In genomic region chr2:51290659-51291260, GRCm38 (mm10) we compare ENCODE assay signal across 17 mouse cellular contexts.
DNase-seq lines count a peak whose midpoint lies in the region; ATAC-seq and TF ChIP-seq lines count a peak whose summit lies in the region.
"Had no signal": no experiment of that assay in that cellular context is flagged by ENCODE, and none has a peak within 500 bp of the region (broad histone marks: within the 10 kb centered on the region; RNA-seq: fewer than 3 reads in every experiment).

No protein-coding gene starts in this region.

- no peak overlapping the region for H3K9ac ChIP-seq in hindbrain, embryonic 14.5 days
- H3K9ac ChIP-seq in hindbrain, embryonic 16.5 days (ENCODE audit: low read depth, low read length): no peak overlapping the region
- H3K9ac ChIP-seq in embryonic facial prominence, embryonic 13.5 days: no peak overlapping the region
- H3K9ac ChIP-seq in forebrain, postnatal 0 days: no peak overlapping the region
- H3K9ac ChIP-seq in stomach, postnatal 0 days (ENCODE audit: low read length): no peak overlapping the region
- H3K9ac ChIP-seq: limb, embryonic 13.5 days; lung, embryonic 15.5 days had no signal

- WGBS in hindbrain, embryonic 14.5 days: 40% methylated on average over 5 of the region's 5 CpGs
- WGBS in hindbrain, embryonic 16.5 days: 50% methylated on average over 5 of the region's 5 CpGs
- WGBS in embryonic facial prominence, embryonic 13.5 days: 45% methylated on average over 5 of the region's 5 CpGs
- 34% methylated on average over 5 of the region's 5 CpGs for WGBS in forebrain, postnatal 0 days
- 43% methylated on average over 5 of the region's 5 CpGs for WGBS in stomach, postnatal 0 days

- no peak overlapping the region for H3K27ac ChIP-seq in hindbrain, embryonic 14.5 days
- H3K27ac ChIP-seq in hindbrain, embryonic 16.5 days (ENCODE audit: low read depth, low read length): no peak overlapping the region
- peak overlapping the region; percentile 19; the same call in 1 of the 2 replicates for H3K27ac ChIP-seq in embryonic facial prominence, embryonic 13.5 days
- H3K27ac ChIP-seq in forebrain, postnatal 0 days (ENCODE audit: low read depth, low read length): no peak overlapping the region
- H3K27ac ChIP-seq in stomach, postnatal 0 days (replicated peaks): no peak overlapping the region
- H3K27ac ChIP-seq: left cerebral cortex, adult 2 months; limb, embryonic 13.5 days; lung, embryonic 15.5 days had no signal

- H3K9me3 ChIP-seq in hindbrain, embryonic 14.5 days (ENCODE audit: control insufficient read depth, low read length): no peaks in the 10 kb centered on the region
- H3K9me3 ChIP-seq in hindbrain, embryonic 16.5 days (ENCODE audit: control insufficient read depth, low read length): no peaks in the 10 kb centered on the region
- no peaks in the 10 kb centered on the region for H3K9me3 ChIP-seq in embryonic facial prominence, embryonic 13.5 days
- H3K9me3 ChIP-seq in forebrain, postnatal 0 days (ENCODE audit: low read length): no peaks in the 10 kb centered on the region
- H3K9me3 ChIP-seq in stomach, postnatal 0 days (ENCODE audit: control insufficient read depth, low read length): no peaks in the 10 kb centered on the region
- H3K9me3 ChIP-seq: limb, embryonic 13.5 days; lung, embryonic 15.5 days; megakaryocyte, embryonic 14.5 days had no signal

- H3K27me3 ChIP-seq in hindbrain, embryonic 14.5 days (ENCODE audit: control insufficient read depth, insufficient read depth, low read length): no peaks in the 10 kb centered on the region
- no peaks in the 10 kb centered on the region for H3K27me3 ChIP-seq in hindbrain, embryonic 16.5 days (replicated peaks; ENCODE audit: control insufficient read depth, insufficient read depth, low read length)
- H3K27me3 ChIP-seq in embryonic facial prominence, embryonic 13.5 days: no peaks in the 10 kb centered on the region
- H3K27me3 ChIP-seq in forebrain, postnatal 0 days (ENCODE audit: insufficient read depth, low read length): no peaks in the 10 kb centered on the region
- no peaks in the 10 kb centered on the region for H3K27me3 ChIP-seq in stomach, postnatal 0 days (ENCODE audit: control insufficient read depth, insufficient read depth, low read length)
- H3K27me3 ChIP-seq: limb, embryonic 13.5 days; lung, embryonic 15.5 days had no signal

- H3K36me3 ChIP-seq in hindbrain, embryonic 14.5 days (replicated peaks; ENCODE audit: control insufficient read depth, insufficient read depth): no peaks in the 10 kb centered on the region
- H3K36me3 ChIP-seq in hindbrain, embryonic 16.5 days (ENCODE audit: control insufficient read depth, insufficient read depth, low read length): no peaks in the 10 kb centered on the region
- no peaks in the 10 kb centered on the region for H3K36me3 ChIP-seq in embryonic facial prominence, embryonic 13.5 days
- H3K36me3 ChIP-seq in forebrain, postnatal 0 days (ENCODE audit: insufficient read depth): no peaks in the 10 kb centered on the region
- H3K36me3 ChIP-seq in stomach, postnatal 0 days (ENCODE audit: control insufficient read depth, insufficient read depth, low read length): no peaks in the 10 kb centered on the region
- H3K36me3 ChIP-seq: limb, embryonic 13.5 days; lung, embryonic 15.5 days had no signal

- TF ChIP-seq CTCF in forebrain, postnatal 0 days (IDR thresholded peaks at IDR 0.05; ENCODE audit: low read depth): no peak
- no peak for TF ChIP-seq CTCF in stomach, postnatal 0 days (IDR thresholded peaks at IDR 0.05; ENCODE audit: low read depth)

- no peak overlapping the region for H3K4me3 ChIP-seq in hindbrain, embryonic 14.5 days (replicated peaks; ENCODE audit: low read length)
- H3K4me3 ChIP-seq in hindbrain, embryonic 16.5 days (ENCODE audit: low read length): no peak overlapping the region
- H3K4me3 ChIP-seq in embryonic facial prominence, embryonic 13.5 days: no peak overlapping the region
- H3K4me3 ChIP-seq in forebrain, postnatal 0 days (ENCODE audit: low read depth, low read length): no peak overlapping the region
- no peak overlapping the region for H3K4me3 ChIP-seq in stomach, postnatal 0 days (ENCODE audit: low read depth, low read length)
- H3K4me3 ChIP-seq: left cerebral cortex, adult 2 months; limb, embryonic 13.5 days; lung, embryonic 15.5 days; megakaryocyte, embryonic 14.5 days had no signal

- ATAC-seq in hindbrain, embryonic 14.5 days (ENCODE audit: low FRiP score): peak; percentile 48; the same call in 1 of the 2 replicates
- ATAC-seq in hindbrain, embryonic 16.5 days: no peak
- ATAC-seq in embryonic facial prominence, embryonic 13.5 days (ENCODE audit: insufficient number of reproducible peaks, insufficient read depth, low FRiP score, low TSS enrichment, low read depth): no peak
- ATAC-seq in forebrain, postnatal 0 days: peak; percentile 50; the same call in 1 of the 2 replicates
- ATAC-seq in stomach, postnatal 0 days (ENCODE audit: low FRiP score, low TSS enrichment): no peak

- DNase-seq in hindbrain, embryonic 14.5 days (ENCODE audit: low spot score): no peak
- peak; percentile 47 for DNase-seq in 3T3-L1 (ENCODE audit: low read depth, low spot score)
- DNase-seq in forebrain, postnatal 0 days: no peak
- DNase-seq in thymus, postnatal 4 days: no peak
- DNase-seq in stomach, postnatal 0 days (ENCODE audit: low spot score): no peak
- no peak for DNase-seq in right cerebral cortex, postnatal 4 days
- DNase-seq: cerebellum, postnatal 14 days; heart, postnatal 4 days; kidney, postnatal 10 days; thymus, postnatal 36 days had no signal

- H3K4me1 ChIP-seq in hindbrain, embryonic 14.5 days (replicated peaks; ENCODE audit: control insufficient read depth, insufficient read depth, low read length): no peaks in the 10 kb centered on the region
- no peaks in the 10 kb centered on the region for H3K4me1 ChIP-seq in hindbrain, embryonic 16.5 days (ENCODE audit: control insufficient read depth, insufficient read depth, low read depth, low read length)
- H3K4me1 ChIP-seq in embryonic facial prominence, embryonic 13.5 days: peaks cover 6% of the 10 kb centered on the region
- H3K4me1 ChIP-seq in forebrain, postnatal 0 days (ENCODE audit: insufficient read depth): no peaks in the 10 kb centered on the region
- no peaks in the 10 kb centered on the region for H3K4me1 ChIP-seq in stomach, postnatal 0 days (replicated peaks; ENCODE audit: control insufficient read depth, insufficient read depth)
- H3K4me1 ChIP-seq: limb, embryonic 13.5 days; lung, embryonic 15.5 days had no signal

- H3K4me2 ChIP-seq in hindbrain, embryonic 14.5 days (replicated peaks): no peak overlapping the region
- no peak overlapping the region for H3K4me2 ChIP-seq in hindbrain, embryonic 16.5 days (ENCODE audit: low read length)
- no peak overlapping the region for H3K4me2 ChIP-seq in embryonic facial prominence, embryonic 13.5 days
- H3K4me2 ChIP-seq in forebrain, postnatal 0 days (ENCODE audit: low read depth): no peak overlapping the region
- no peak overlapping the region for H3K4me2 ChIP-seq in stomach, postnatal 0 days (replicated peaks; ENCODE audit: low read depth)
- H3K4me2 ChIP-seq: heart, embryonic 11.5 days; limb, embryonic 13.5 days; lung, embryonic 15.5 days had no signal

- TF ChIP-seq EP300 in stomach, postnatal 0 days (optimal IDR thresholded peaks at IDR 0.05): no peak

Comparison
In these comparisons a context has a peak if more than half of its experiments do, and no peak if none do; other contexts are left out.
1. ATAC-seq: peak in hindbrain, embryonic 14.5 days (single experiment) and forebrain, postnatal 0 days (single experiment); none in hindbrain, embryonic 16.5 days (single experiment), embryonic facial prominence, embryonic 13.5 days (single experiment) and stomach, postnatal 0 days (single experiment).